Mouse (Mus musculus) thymus, postnatal 0 days (tissue): ENCODE results near the gene Aga. TPM values are rescaled to one million over a fixed set of nuclear protein-coding genes. Genes with fewer than 3 reads are reported as not detected.
"Not testable (repeated sequence)": the region's sequence is repeated elsewhere in the genome, so short reads cannot be mapped to it uniquely, and the experiment has no call there.

Experiments used
- DNase-seq: peaks from one replicate; pipeline ENCODE4 v3.0.0-alpha.2; 2015; ENCODE audit warnings: low spot score
- polyA plus RNA-seq: library from polyadenylated mRNA; unstranded; fragments of >200 nt; fragmentation: Nextera tagmentation; extraction: Ambion mirVana; gene quantifications from 2 replicates; pipeline ENCODE4 v1.2.1, GENCODE M21; 2015

Aga gene
- 34.3 and 34.7 TPM in 2 replicates for polyA plus RNA-seq

- peak; percentile 93 for DNase-seq
Measured at GRCm38 (mm10) chr8:53511551-53512127, at the start of gene Aga. Gene Aga, plus strand, starts transcription at chr8:53511727.

GRCm38 (mm10) chr8:53489063-53489462 lies 22.5 kb upstream of the Aga start:
- no peak for DNase-seq

DNA sequence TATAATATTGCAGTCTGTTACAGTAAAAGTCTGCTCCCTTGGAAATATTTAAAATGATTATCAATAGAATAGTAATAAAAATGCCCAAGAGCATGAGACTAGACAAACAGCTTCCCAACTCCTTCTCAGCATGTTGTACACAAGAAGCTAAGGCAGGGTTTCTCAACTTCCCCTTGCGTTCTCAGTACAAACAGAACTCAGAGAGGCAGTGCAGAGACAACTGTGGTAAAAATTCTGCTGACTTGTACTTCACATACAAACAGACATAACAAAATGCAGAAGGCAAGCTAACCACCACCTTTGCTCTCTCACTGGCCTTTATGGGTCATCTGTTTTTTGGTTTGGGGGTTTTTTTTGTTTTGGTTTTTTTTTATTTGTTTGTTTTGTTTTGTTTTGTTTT lies 15.3 kb upstream of the Aga start:
- DNase-seq = no peak

DNA sequence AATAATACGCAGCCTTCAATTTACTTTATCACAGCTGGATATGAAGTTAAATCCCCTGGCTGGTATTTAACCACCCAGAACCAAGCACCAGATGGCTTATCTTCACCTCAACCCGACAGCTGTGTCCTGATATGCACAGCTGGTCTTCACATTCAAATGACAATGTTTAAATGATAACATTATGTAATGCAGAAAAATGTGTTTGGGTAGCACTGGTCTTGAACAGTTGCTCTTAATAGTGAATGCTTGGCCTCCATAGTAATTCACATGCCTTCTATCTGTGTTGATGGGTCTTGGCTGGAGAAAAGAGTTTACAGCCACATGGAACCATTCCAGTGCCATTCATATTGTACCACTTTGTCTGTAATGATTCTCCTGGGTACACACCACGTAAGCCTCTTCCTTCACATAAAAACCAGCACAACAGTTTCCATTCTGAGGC lies 14.6 kb upstream of the Aga start:
- no peak for DNase-seq

DNA sequence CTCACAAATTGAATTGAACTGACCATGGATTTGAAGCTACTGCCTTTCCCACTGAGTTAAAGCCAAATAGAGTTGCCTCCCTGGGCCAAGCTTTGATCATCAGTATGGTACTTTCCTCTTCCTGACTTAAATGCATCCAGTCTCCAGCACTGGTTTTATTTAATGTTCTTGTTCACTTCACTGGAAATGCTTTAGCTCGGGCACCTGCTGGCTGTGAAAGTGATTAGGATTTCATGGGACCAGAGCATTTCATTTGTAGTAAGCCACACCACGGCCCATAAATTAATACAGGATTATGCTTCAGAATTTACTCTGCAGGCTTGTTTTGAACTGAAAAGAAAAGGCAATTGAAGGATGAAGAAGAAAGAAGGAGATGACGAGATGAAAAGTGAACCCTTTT lies 26.5 kb downstream of the Aga start:
- not testable (repeated sequence) for DNase-seq

GRCm38 (mm10) chr8:53539585-53539984 lies 28.1 kb downstream of the Aga start:
- DNase-seq = no peak

DNA sequence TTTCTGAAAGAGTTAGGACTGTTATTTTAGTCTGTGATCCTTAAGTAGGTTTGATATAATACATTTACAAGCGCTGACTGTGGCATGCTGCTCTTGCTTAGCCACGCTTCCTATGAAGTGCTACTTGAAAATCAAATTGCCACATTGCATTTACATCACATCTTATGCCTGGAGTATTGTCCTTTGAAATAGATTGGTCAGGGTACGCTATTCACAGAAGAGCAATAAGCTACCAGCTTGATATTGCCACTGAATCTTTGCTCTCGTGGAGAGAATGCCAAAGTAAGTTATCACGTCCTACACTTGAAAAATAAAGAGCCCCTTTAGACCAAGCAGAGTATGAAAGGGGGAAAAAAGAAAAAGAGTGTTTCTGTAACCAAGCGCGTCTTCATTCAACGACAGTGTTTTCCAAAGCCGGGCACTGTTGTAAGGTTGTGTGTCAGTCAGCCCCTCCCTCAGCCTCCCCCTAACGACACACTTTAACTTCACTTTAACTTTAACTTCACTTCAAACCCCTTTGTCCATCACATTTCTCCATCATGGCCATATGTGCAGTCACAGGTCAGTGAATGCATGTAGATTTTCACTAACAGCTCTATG lies 51.0 kb downstream of the Aga start:
- no peak for DNase-seq

GRCm38 (mm10) chr8:53566223-53566622 lies 54.7 kb downstream of the Aga start:
- DNase-seq = no peak

Other genes starting within 250 kb of the Aga start
- 32.8 and 47.3 TPM in 2 replicates for gene Neil3, start 127.3 kb downstream of the Aga start, polyA plus RNA-seq